ENCODE assay signal across 31 mouse cellular contexts in the genomic region with DNA sequence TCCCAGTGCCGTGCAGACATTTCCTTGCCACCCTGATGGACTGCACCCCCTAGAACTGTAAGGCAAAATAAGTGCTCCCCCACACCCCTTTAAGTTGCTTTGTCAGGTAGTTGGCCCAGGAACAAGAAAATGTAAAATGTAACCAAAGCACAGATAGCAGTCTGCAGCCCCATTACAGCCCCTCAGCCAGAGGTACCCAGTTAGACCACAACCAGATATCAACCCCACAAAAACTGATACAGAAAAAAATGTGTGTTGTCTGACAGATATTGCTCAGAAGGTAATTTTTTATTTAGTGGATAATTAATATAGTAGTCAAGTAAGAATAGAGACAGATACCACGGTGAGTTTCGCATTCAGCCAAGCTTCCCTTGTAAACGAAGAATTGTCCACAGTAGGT.
"Had no signal": no experiment of that assay in that cellular context is flagged by ENCODE, and none has a peak within 500 bp of the region (broad histone marks: within the 10 kb centered on the region; RNA-seq: fewer than 3 reads in every experiment).

No protein-coding gene starts in this region.

- H3K4me3 ChIP-seq: heart, embryonic 10.5 days; heart, embryonic 12.5 days; heart, embryonic 13.5 days; heart, embryonic 15.5 days; hindbrain, embryonic 10.5 days; hindbrain, embryonic 12.5 days; hindbrain, embryonic 13.5 days; hindbrain, embryonic 15.5 days; intestine, embryonic 15.5 days; kidney, embryonic 15.5 days; layer of hippocampus, adult 2 months; left cerebral cortex, adult 2 months had no signal

- H3K27me3 ChIP-seq: heart, embryonic 12.5 days; heart, embryonic 15.5 days; hindbrain, embryonic 12.5 days; hindbrain, embryonic 13.5 days; hindbrain, embryonic 15.5 days; intestine, embryonic 15.5 days; kidney, embryonic 15.5 days had no signal

- H3K27ac ChIP-seq: heart, embryonic 10.5 days; heart, embryonic 13.5 days; heart, embryonic 15.5 days; hindbrain, embryonic 10.5 days; hindbrain, embryonic 12.5 days; hindbrain, embryonic 13.5 days; hindbrain, embryonic 14.5 days; hindbrain, embryonic 15.5 days; hindbrain, postnatal 0 days; intestine, embryonic 15.5 days; kidney, embryonic 15.5 days; kidney, postnatal 0 days; layer of hippocampus, adult 2 months; left cerebral cortex, adult 2 months had no signal

- H3K4me1 ChIP-seq: heart, embryonic 10.5 days; heart, embryonic 12.5 days; heart, embryonic 13.5 days; heart, embryonic 15.5 days; hindbrain, embryonic 10.5 days; hindbrain, embryonic 13.5 days; hindbrain, embryonic 15.5 days; intestine, embryonic 15.5 days; kidney, embryonic 15.5 days had no signal

- H3K9me3 ChIP-seq: heart, embryonic 10.5 days; heart, embryonic 12.5 days; heart, embryonic 13.5 days; heart, embryonic 15.5 days; hindbrain, embryonic 10.5 days; hindbrain, embryonic 12.5 days; hindbrain, embryonic 13.5 days; hindbrain, embryonic 15.5 days; intestine, embryonic 15.5 days; kidney, embryonic 15.5 days had no signal

- H3K9ac ChIP-seq: heart, embryonic 12.5 days; heart, embryonic 13.5 days; heart, embryonic 15.5 days; hindbrain, embryonic 12.5 days; hindbrain, embryonic 13.5 days; hindbrain, embryonic 14.5 days; hindbrain, embryonic 15.5 days; intestine, embryonic 15.5 days; kidney, embryonic 15.5 days had no signal

- DNase-seq: heart, postnatal 10 days; heart, postnatal 14 days; heart, postnatal 36 days; heart, postnatal 4 days; kidney, adult 11 months; kidney, adult 18-20 months; kidney, adult 2 months; kidney, adult 8-10 months; kidney, adult 9 months; kidney, postnatal 10 days; kidney, postnatal 14 days; kidney, postnatal 25 days; kidney, postnatal 36 days; kidney, postnatal 4 days; layer of hippocampus, adult 9-11 months; layer of hippocampus, postnatal 36 days had no signal

- H3K36me3 ChIP-seq: heart, embryonic 10.5 days; heart, embryonic 12.5 days; heart, embryonic 13.5 days; heart, embryonic 15.5 days; hindbrain, embryonic 10.5 days; hindbrain, embryonic 12.5 days; hindbrain, embryonic 13.5 days; hindbrain, embryonic 15.5 days; intestine, embryonic 15.5 days; kidney, embryonic 15.5 days had no signal
